9 mouse cellular contexts compared by ENCODE assay signal in genomic region chr11:90250730-90251129, GRCm38 (mm10). TPM values are rescaled to one million over a fixed set of nuclear protein-coding genes. Genes with fewer than 3 reads are reported as not detected.
DNase-seq lines count a peak whose midpoint lies in the region; ATAC-seq lines count a peak whose summit lies in the region.
"Had no signal": no experiment of that assay in that cellular context is flagged by ENCODE, and none has a peak within 500 bp of the region (broad histone marks: within the 10 kb centered on the region; RNA-seq: fewer than 3 reads in every experiment).

No protein-coding gene starts in this region.

- H3K27ac ChIP-seq in kidney, embryonic 16.5 days (ENCODE audit: low read length): no peak overlapping the region
- no peak overlapping the region for H3K27ac ChIP-seq in embryonic facial prominence, embryonic 11.5 days (replicated peaks; ENCODE audit: low read depth, low read length)
- no peak overlapping the region for H3K27ac ChIP-seq in hindbrain, embryonic 15.5 days (replicated peaks)
- H3K27ac ChIP-seq in midbrain, embryonic 13.5 days: 0 out of 2 replicates have a peak overlapping the region, but pooled peaks have one; percentile 25

- 57% methylated on average over 7 of the region's 7 CpGs for WGBS in kidney, embryonic 16.5 days
- 68% methylated on average over 7 of the region's 7 CpGs for WGBS in embryonic facial prominence, embryonic 11.5 days
- 51% methylated on average over 7 of the region's 7 CpGs for WGBS in hindbrain, embryonic 15.5 days
- WGBS in midbrain, embryonic 13.5 days: 66% methylated on average over 7 of the region's 7 CpGs

- no peaks in the 10 kb centered on the region for H3K36me3 ChIP-seq in kidney, embryonic 16.5 days (ENCODE audit: insufficient read depth, low read length)
- no peaks in the 10 kb centered on the region for H3K36me3 ChIP-seq in embryonic facial prominence, embryonic 11.5 days (replicated peaks; ENCODE audit: control insufficient read depth, insufficient read depth, low read depth, low read length)
- H3K36me3 ChIP-seq in hindbrain, embryonic 15.5 days: no peaks in the 10 kb centered on the region
- no peaks in the 10 kb centered on the region for H3K36me3 ChIP-seq in midbrain, embryonic 13.5 days

- no peak for DNase-seq in kidney, adult 9 months
- no peak for DNase-seq in embryonic facial prominence, embryonic 11.5 days (ENCODE audit: low spot score)
- DNase-seq in urinary bladder, adult 18-20 months (ENCODE audit: low spot score in 2 of 2): no peak
- DNase-seq in gastrocnemius, adult 8-10 months (ENCODE audit: low spot score in 2 of 2): no peak
- DNase-seq in adipocyte (ENCODE audit: low spot score): no peak

- H3K4me1 ChIP-seq in kidney, embryonic 16.5 days (ENCODE audit: insufficient read depth, low read length): peaks cover 23% of the 10 kb centered on the region; the same call in 1 of the 2 replicates
- H3K4me1 ChIP-seq in embryonic facial prominence, embryonic 11.5 days (ENCODE audit: control insufficient read depth, insufficient read depth, low read length): no peaks in the 10 kb centered on the region
- H3K4me1 ChIP-seq in hindbrain, embryonic 15.5 days (replicated peaks): peaks cover 38% of the 10 kb centered on the region
- H3K4me1 ChIP-seq in midbrain, embryonic 13.5 days (replicated peaks): peaks cover 33% of the 10 kb centered on the region

- H3K9me3 ChIP-seq in kidney, embryonic 16.5 days (ENCODE audit: low read length): no peaks in the 10 kb centered on the region
- no peaks in the 10 kb centered on the region for H3K9me3 ChIP-seq in embryonic facial prominence, embryonic 11.5 days (replicated peaks; ENCODE audit: control insufficient read depth, low read length)
- H3K9me3 ChIP-seq in hindbrain, embryonic 15.5 days: no peaks in the 10 kb centered on the region
- no peaks in the 10 kb centered on the region for H3K9me3 ChIP-seq in midbrain, embryonic 13.5 days

- peak overlapping the region; percentile 92 for H3K9ac ChIP-seq in kidney, embryonic 16.5 days (replicated peaks; ENCODE audit: low read length)
- peak overlapping the region; percentile 90; the same call in 1 of the 2 replicates for H3K9ac ChIP-seq in embryonic facial prominence, embryonic 11.5 days (replicated peaks; ENCODE audit: low read length)
- H3K9ac ChIP-seq in hindbrain, embryonic 15.5 days: peak overlapping the region; percentile 94
- H3K9ac ChIP-seq in midbrain, embryonic 13.5 days (replicated peaks): peak overlapping the region; percentile 92

- no peaks in the 10 kb centered on the region for H3K27me3 ChIP-seq in kidney, embryonic 16.5 days (ENCODE audit: insufficient read depth, low read length)
- H3K27me3 ChIP-seq in embryonic facial prominence, embryonic 11.5 days (ENCODE audit: control insufficient read depth, insufficient read depth, low read length): no peaks in the 10 kb centered on the region
- H3K27me3 ChIP-seq in hindbrain, embryonic 15.5 days: no peaks in the 10 kb centered on the region
- no peaks in the 10 kb centered on the region for H3K27me3 ChIP-seq in midbrain, embryonic 13.5 days
- H3K27me3 ChIP-seq: Patski had no signal

- peak overlapping the region; percentile 87 for H3K4me2 ChIP-seq in kidney, embryonic 16.5 days (replicated peaks; ENCODE audit: low read depth, low read length)
- peak overlapping the region; percentile 84 for H3K4me2 ChIP-seq in embryonic facial prominence, embryonic 11.5 days (ENCODE audit: low read depth, low read length)
- H3K4me2 ChIP-seq in hindbrain, embryonic 15.5 days: peak overlapping the region; percentile 76
- peak overlapping the region; percentile 76 for H3K4me2 ChIP-seq in midbrain, embryonic 13.5 days (replicated peaks)

- H3K4me3 ChIP-seq in kidney, embryonic 16.5 days (ENCODE audit: low read length): peak overlapping the region; percentile 89
- peak overlapping the region; percentile 81 for H3K4me3 ChIP-seq in embryonic facial prominence, embryonic 11.5 days (ENCODE audit: low read depth, low read length)
- H3K4me3 ChIP-seq in hindbrain, embryonic 15.5 days: peak overlapping the region; percentile 89
- peak overlapping the region; percentile 85 for H3K4me3 ChIP-seq in midbrain, embryonic 13.5 days (replicated peaks)

- no peak for ATAC-seq in kidney, embryonic 16.5 days (ENCODE audit: low FRiP score, low TSS enrichment)
- no peak for ATAC-seq in embryonic facial prominence, embryonic 11.5 days (replicated peaks; ENCODE audit: insufficient number of reproducible peaks, low FRiP score, low TSS enrichment, low read depth)
- no peak for ATAC-seq in hindbrain, embryonic 15.5 days (ENCODE audit: low FRiP score, low read depth)
- no peak for ATAC-seq in midbrain, embryonic 13.5 days
- ATAC-seq: Patski had no signal

RNA-seq across cellular contexts. Expression of gene Mmd, which starts 1.5 kb away (rescaled TPM):
- 36.1 and 37.3 TPM in 2 replicates for polyA plus RNA-seq in kidney, embryonic 16.5 days (2015; fragmentation: Nextera tagmentation; extraction: Ambion mirVana)
- 45.2 and 46.3 TPM in 2 replicates for polyA plus RNA-seq in embryonic facial prominence, embryonic 11.5 days (2014; fragmentation: Nextera tagmentation; extraction: Ambion mirVana)
- 110 and 124 TPM in 2 replicates for polyA plus RNA-seq in hindbrain, embryonic 15.5 days (2015; fragmentation: Nextera tagmentation; extraction: Ambion mirVana)
- 88.3 and 92.5 TPM in 2 replicates for polyA plus RNA-seq in midbrain, embryonic 13.5 days (2015; fragmentation: Nextera tagmentation; extraction: Ambion mirVana)
- 10 to 100 TPM in 2 of 4 experiments, 1 to 10 TPM in 2; 9.3 to 20.4 (median 12.4) TPM for total RNA-seq in gastrocnemius, adult 8-10 months (2022)
